Mouse (Mus musculus) spleen, adult 2 months (tissue): ENCODE results near the gene Vamp2.

ENCODE experiments used
- CTCF ChIP-seq: fragments of 200-500 bp; IDR thresholded peaks from 2 replicates; pipeline ENCODE4 v1.5.1; 2011; ENCODE audit warnings: mild to moderate bottlenecking, inconsistent platforms; ENCODE audit not compliant: insufficient read depth, insufficient read length, insufficient replicate concordance; ENCODE audit errors: extremely low read depth
- POLR2A ChIP-seq: fragments of 200-500 bp; IDR thresholded peaks from 2 replicates; pipeline ENCODE4 v1.6.1; 2011; ENCODE audit warnings: low read depth, low read length, inconsistent platforms

GRCm38 (mm10) chr11:69078805-69079438, 9.4 kb upstream of the Vamp2 start:
- TF ChIP-seq CTCF (no peak), POLR2A (no peak)
